Mouse (Mus musculus): Measurements from ENCODE around the gene Ppdpf. TPM values are rescaled to one million over a fixed set of nuclear protein-coding genes. Genes with fewer than 3 reads are reported as not detected.

Gene Ppdpf
- polyA plus RNA-seq, 1 experiment, result 31.8 TPM

GRCm38 (mm10) chr2:181205678-181206077, 18.6 kb downstream of the Ppdpf start:
- TF ChIP-seq TAL1 (IDR thresholded peaks at IDR 0.05; ENCODE audit: low read length), result no peak
- no peak for TF ChIP-seq GATA1 (IDR thresholded peaks at IDR 0.05; ENCODE audit: low read length)
- Histone ChIP-seq H3K36me3 (ENCODE audit: control insufficient read depth) (peaks cover 5% of the 10 kb centered on the region), H3K4me1 (ENCODE audit: control insufficient read depth) (peaks cover 69% of the 10 kb centered on the region), H3K27me3 (ENCODE audit: control insufficient read depth) (peaks cover 41% of the 10 kb centered on the region), H3K9me3 (ENCODE audit: control insufficient read depth, low read length) (no peaks in the 10 kb centered on the region), H3K4me3 (replicated peaks) (peak overlapping the region; percentile 56)

- TF ChIP-seq GATA1 (IDR thresholded peaks at IDR 0.05; ENCODE audit: low read length) (peak; percentile 66), TAL1 (IDR thresholded peaks at IDR 0.05; ENCODE audit: low read length) (peak; percentile 45; the same call in 1 of the 3 replicates)
- Histone ChIP-seq H3K9me3 (ENCODE audit: control insufficient read depth, low read length) (no peaks in the 10 kb centered on the region), H3K27me3 (ENCODE audit: control insufficient read depth) (peaks cover 41% of the 10 kb centered on the region), H3K4me3 (replicated peaks) (peak overlapping the region; percentile 56), H3K36me3 (ENCODE audit: control insufficient read depth) (peaks cover 5% of the 10 kb centered on the region), H3K4me1 (ENCODE audit: control insufficient read depth) (peaks cover 64% of the 10 kb centered on the region)
Measured at GRCm38 (mm10) chr2:181206118-181206517, 19.1 kb downstream of the Ppdpf start.

GRCm38 (mm10) chr2:181212389-181213020, 25.5 kb downstream of the Ppdpf start:
- Histone ChIP-seq H3K9me3 (ENCODE audit: control insufficient read depth, low read length) (peaks cover 7% of the 10 kb centered on the region; the same call in 1 of the 2 replicates), H3K4me3 (replicated peaks) (peak overlapping the region; percentile 50), H3K4me1 (ENCODE audit: control insufficient read depth) (peaks cover 39% of the 10 kb centered on the region), H3K36me3 (ENCODE audit: control insufficient read depth) (no peaks in the 10 kb centered on the region), H3K27me3 (ENCODE audit: control insufficient read depth) (peaks cover 65% of the 10 kb centered on the region)
- TF ChIP-seq GATA1 (IDR thresholded peaks at IDR 0.05; ENCODE audit: low read length), result no peak
- TF ChIP-seq TAL1 (IDR thresholded peaks at IDR 0.05; ENCODE audit: low read length), result no peak

DNA sequence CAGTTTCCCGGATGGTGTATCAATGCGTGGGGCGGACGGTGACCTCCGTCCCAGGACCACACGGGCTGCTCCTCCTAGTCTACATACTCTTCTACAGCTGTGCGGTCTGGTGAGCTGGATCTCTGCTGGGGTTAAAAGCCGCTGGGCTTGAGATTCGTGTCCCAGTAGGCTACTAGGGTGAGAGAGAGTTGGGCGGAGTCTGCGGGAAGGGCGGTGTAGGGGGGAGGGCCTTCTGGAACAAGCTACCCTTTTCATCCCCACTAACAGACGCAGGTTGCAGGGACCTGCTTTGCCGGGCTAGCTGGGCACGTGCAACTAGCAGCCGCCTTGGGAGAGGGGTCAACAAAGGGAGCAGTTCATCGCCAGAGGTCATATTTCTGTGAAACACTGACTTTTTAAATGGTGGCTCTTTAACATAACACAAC, 26.0 kb downstream of the Ppdpf start, which contains the start of gene Srms:
Gene Srms (minus strand): TSS at position 165 of the 425 bp plus-strand sequence.
- TF ChIP-seq TAL1 (IDR thresholded peaks at IDR 0.05; ENCODE audit: low read length) (no peak), GATA1 (IDR thresholded peaks at IDR 0.05; ENCODE audit: low read length) (no peak)
- H3K4me3 ChIP-seq (replicated peaks), result peak within 1 kb of the TSS; percentile 50
- peaks cover 65% of the 10 kb centered on the region for H3K27me3 ChIP-seq (ENCODE audit: control insufficient read depth)
- peaks cover 34% of the 10 kb centered on the region for H3K4me1 ChIP-seq (ENCODE audit: control insufficient read depth)
- no peaks in the 10 kb centered on the region for H3K36me3 ChIP-seq (ENCODE audit: control insufficient read depth)
- H3K9me3 ChIP-seq (ENCODE audit: control insufficient read depth, low read length), result peaks cover 7% of the 10 kb centered on the region; the same call in 1 of the 2 replicates

DNA sequence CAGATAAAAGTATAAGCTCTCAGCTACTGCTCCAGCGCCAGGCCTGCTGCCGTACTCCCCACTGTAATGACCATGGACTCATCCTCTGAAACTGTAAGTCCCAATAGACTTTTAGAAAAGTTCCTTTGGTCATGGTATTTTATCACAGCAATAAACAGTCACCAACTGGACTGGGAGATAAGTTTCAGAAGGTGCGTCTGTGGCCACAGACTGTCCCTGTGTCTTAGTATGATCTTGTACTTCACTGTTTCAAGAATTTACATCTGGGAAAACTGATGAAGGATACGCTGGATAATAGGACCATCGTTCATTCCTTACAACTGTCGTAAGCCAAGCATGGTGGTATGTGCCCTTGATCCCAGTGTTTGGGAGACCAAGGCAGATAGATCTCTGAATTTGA, 29.0 kb downstream of the Ppdpf start:
- TF ChIP-seq TAL1 (IDR thresholded peaks at IDR 0.05; ENCODE audit: low read length) (no peak), GATA1 (IDR thresholded peaks at IDR 0.05; ENCODE audit: low read length) (no peak)
- H3K4me1 ChIP-seq (ENCODE audit: control insufficient read depth), result peaks cover 43% of the 10 kb centered on the region
- peaks cover 7% of the 10 kb centered on the region; the same call in 1 of the 2 replicates for H3K9me3 ChIP-seq (ENCODE audit: control insufficient read depth, low read length)
- H3K4me3 ChIP-seq (replicated peaks), result no peak overlapping the region
- H3K36me3 ChIP-seq (ENCODE audit: control insufficient read depth), result no peaks in the 10 kb centered on the region
- H3K27me3 ChIP-seq (ENCODE audit: control insufficient read depth), result peaks cover 72% of the 10 kb centered on the region

DNA sequence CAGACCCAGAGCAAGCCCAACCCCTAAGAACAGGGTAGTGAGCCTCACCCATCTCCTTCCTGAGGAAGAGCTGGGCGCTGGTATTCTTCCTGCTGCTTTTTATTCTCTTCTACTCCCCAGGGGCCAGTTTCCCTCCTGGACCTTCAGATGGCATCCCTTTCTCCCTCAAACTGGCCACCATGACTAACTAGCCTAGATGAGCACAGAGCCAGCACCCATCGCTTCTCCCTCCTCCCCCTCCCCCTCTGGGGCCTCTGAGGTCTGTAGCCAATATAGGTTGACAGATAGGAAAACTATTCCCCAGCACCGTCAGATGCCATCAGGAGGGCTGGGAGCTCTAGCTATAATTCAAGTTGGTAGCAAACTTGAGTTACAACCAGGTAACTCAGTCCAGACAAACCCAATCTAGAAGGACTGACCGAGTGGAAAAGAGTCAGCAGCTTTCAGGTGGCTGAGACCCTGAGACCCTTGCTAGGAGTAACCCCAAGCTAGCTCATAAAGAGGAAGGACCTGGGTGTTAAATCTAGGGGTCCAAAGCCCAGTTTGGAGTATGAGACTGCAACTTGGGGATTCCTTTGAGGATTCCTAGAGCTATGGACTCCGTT, 31.9 kb downstream of the Ppdpf start:
- H3K27me3 ChIP-seq (ENCODE audit: control insufficient read depth), result peaks cover 54% of the 10 kb centered on the region
- no peak for TF ChIP-seq GATA1 (IDR thresholded peaks at IDR 0.05; ENCODE audit: low read length)
- TF ChIP-seq TAL1 (IDR thresholded peaks at IDR 0.05; ENCODE audit: low read length), result no peak
- H3K4me1 ChIP-seq (ENCODE audit: control insufficient read depth), result peaks cover 29% of the 10 kb centered on the region
- no peak overlapping the region for H3K4me3 ChIP-seq (replicated peaks)
- no peaks in the 10 kb centered on the region for H3K36me3 ChIP-seq (ENCODE audit: control insufficient read depth)
- H3K9me3 ChIP-seq (ENCODE audit: control insufficient read depth, low read length), result no peaks in the 10 kb centered on the region

- peaks cover 47% of the 10 kb centered on the region for H3K27me3 ChIP-seq (ENCODE audit: control insufficient read depth)
- H3K9me3 ChIP-seq (ENCODE audit: control insufficient read depth, low read length), result no peaks in the 10 kb centered on the region
- H3K4me1 ChIP-seq (ENCODE audit: control insufficient read depth), result peaks cover 27% of the 10 kb centered on the region
- no peaks in the 10 kb centered on the region for H3K36me3 ChIP-seq (ENCODE audit: control insufficient read depth)
- H3K4me3 ChIP-seq (replicated peaks), result no peak within 1 kb of the TSS
- TF ChIP-seq GATA1 (IDR thresholded peaks at IDR 0.05; ENCODE audit: low read length), result no peak
Measured at GRCm38 (mm10) chr2:181219538-181220216, 32.6 kb downstream of the Ppdpf start, which contains the start of gene Fndc11. Fndc11 (plus strand) TSS chr2:181220013.

DNA sequence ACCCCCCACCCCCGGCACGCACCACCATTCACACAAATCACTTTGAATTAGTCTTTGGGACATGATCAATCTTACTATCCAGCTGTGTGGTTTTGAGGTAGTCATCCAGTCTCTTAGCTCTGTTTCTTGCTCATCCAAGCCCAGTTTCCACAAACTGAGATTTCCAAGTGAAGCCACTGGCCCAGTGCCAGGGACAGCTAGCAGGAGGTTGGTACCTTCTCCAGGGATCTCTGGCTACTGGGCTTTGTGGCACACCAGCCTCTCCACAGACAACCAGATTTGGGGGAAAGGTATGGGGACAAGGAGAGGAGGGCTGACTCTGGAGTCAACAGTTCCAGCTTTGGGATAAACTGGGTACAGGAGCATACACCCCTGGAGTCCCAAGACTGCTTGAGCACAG, 33.3 kb downstream of the Ppdpf start:
- Histone ChIP-seq H3K4me1 (ENCODE audit: control insufficient read depth) (peaks cover 22% of the 10 kb centered on the region), H3K27me3 (ENCODE audit: control insufficient read depth) (peaks cover 40% of the 10 kb centered on the region), H3K9me3 (ENCODE audit: control insufficient read depth, low read length) (no peaks in the 10 kb centered on the region), H3K4me3 (replicated peaks) (no peak overlapping the region), H3K36me3 (ENCODE audit: control insufficient read depth) (no peaks in the 10 kb centered on the region)
- TF ChIP-seq TAL1 (IDR thresholded peaks at IDR 0.05; ENCODE audit: low read length) (no peak), GATA1 (IDR thresholded peaks at IDR 0.05; ENCODE audit: low read length) (no peak)

- H3K4me3 ChIP-seq (replicated peaks), result no peak overlapping the region
- no peak for TF ChIP-seq GATA1 (IDR thresholded peaks at IDR 0.05; ENCODE audit: low read length)
- no peak for TF ChIP-seq TAL1 (IDR thresholded peaks at IDR 0.05; ENCODE audit: low read length)
- peaks cover 21% of the 10 kb centered on the region for H3K27me3 ChIP-seq (ENCODE audit: control insufficient read depth)
- H3K9me3 ChIP-seq (ENCODE audit: control insufficient read depth, low read length), result no peaks in the 10 kb centered on the region
- peaks cover 32% of the 10 kb centered on the region for H3K36me3 ChIP-seq (ENCODE audit: control insufficient read depth)
- H3K4me1 ChIP-seq (ENCODE audit: control insufficient read depth), result no peaks in the 10 kb centered on the region; the same call in 1 of the 2 replicates
Measured at GRCm38 (mm10) chr2:181224994-181225393, 37.9 kb downstream of the Ppdpf start.

Measured in erythroblast, embryonic 14.5 days (primary cell).